Mouse (Mus musculus) embryonic fibroblast, embryonic 13.5 days (primary cell): Measurements from ENCODE around the gene Sorbs2.

ENCODE experiments used
- CTCF ChIP-seq: IDR thresholded peaks from 2 replicates; pipeline ENCODE4 v1.5.1; 2011; ENCODE audit warnings: mild to moderate bottlenecking, control low read depth, low read length, moderate library complexity, borderline replicate concordance; ENCODE audit not compliant: insufficient read depth
- POLR2A ChIP-seq: IDR thresholded peaks from 2 replicates; pipeline ENCODE4 v1.6.1; 2011; ENCODE audit warnings: low read depth, mild to moderate bottlenecking, control low read depth, low read length, moderate library complexity

- TF ChIP-seq CTCF (no peak), POLR2A (no peak)
These were observed 114.1 kb downstream of the Sorbs2 start for GRCm38 (mm10) chr8:45621576-45622178.
